Mouse (Mus musculus) CH12.LX (cell line): ENCODE measurements around the gene Nubpl. TPM values are rescaled to one million over a fixed set of nuclear protein-coding genes. Genes with fewer than 3 reads are reported as not detected.

Source experiments
- DNase-seq: peaks from one replicate; pipeline ENCODE4 v3.0.0-alpha.2; 2013; ENCODE audit errors: extremely low read depth
- H3K27ac ChIP-seq: 2 replicates; pipeline ENCODE4 v1.5.1; 2012; ENCODE audit warnings: low read depth, mild to moderate bottlenecking, control low read depth, moderate library complexity; ENCODE audit not compliant: insufficient read depth
- H3K27me3 ChIP-seq: replicated peaks from 2 replicates; pipeline ENCODE3; 2012; ENCODE audit warnings: inconsistent platforms
- H3K36me3 ChIP-seq, 2 experiments: replicated peaks in 1 of 2; 2 replicates each; pipeline versions ENCODE3 to v1.6.1; 2012; ENCODE audit warnings: inconsistent platforms in 1 of 2, low read length in 1 of 2, mild to moderate bottlenecking in 1 of 2, mixed read lengths in 1 of 2, moderate library complexity in 1 of 2; ENCODE audit not compliant: control insufficient read depth in 1 of 2, insufficient read depth in 1 of 2
- H3K4me1 ChIP-seq, 2 experiments: 2 replicates each; pipeline ENCODE4 v1.6.1; 2012; ENCODE audit warnings: inconsistent platforms in 1 of 2, moderate library complexity in 1 of 2; ENCODE audit not compliant: insufficient read depth in 2 of 2, control insufficient read depth in 1 of 2
- H3K4me2 ChIP-seq: 2 replicates; pipeline ENCODE4 v1.6.1; 2012; ENCODE audit warnings: low read depth, mild to moderate bottlenecking, control low read depth; ENCODE audit not compliant: poor library complexity, insufficient read depth, severe bottlenecking
- H3K4me3 ChIP-seq, 3 experiments: fragments of 150-350 bp in 1 of 3; sonication (generic) in 1 of 3; replicated peaks in 1 of 3; 2 replicates each; pipeline versions ENCODE3 to v1.5.1; 2011 to 2012; ENCODE audit warnings: low read depth in 2 of 3, low read length in 2 of 3, mild to moderate bottlenecking in 2 of 3, moderate library complexity in 2 of 3, control low read depth in 1 of 3, improper control_type of control experiment in 1 of 3, inconsistent platforms in 1 of 3, mixed read lengths in 1 of 3; ENCODE audit not compliant: poor library complexity in 1 of 3
- H3K79me2 ChIP-seq: replicated peaks from 2 replicates; pipeline ENCODE4 v1.6.1; 2012; ENCODE audit warnings: mild to moderate bottlenecking, moderate library complexity; ENCODE audit not compliant: control insufficient read depth, poor library complexity, insufficient read depth, severe bottlenecking; ENCODE audit errors: extremely low read depth
- H3K9ac ChIP-seq: 2 replicates; pipeline ENCODE4 v1.6.1; 2012; ENCODE audit warnings: low read depth, mild to moderate bottlenecking, control low read depth, moderate library complexity; ENCODE audit not compliant: insufficient read depth
- H3K9me3 ChIP-seq: replicated peaks from 2 replicates; pipeline ENCODE3; 2012; ENCODE audit warnings: low read length, inconsistent platforms, mixed read lengths
- BHLHE40 ChIP-seq: IDR thresholded peaks from 2 replicates; pipeline ENCODE4 v1.6.1; 2011; ENCODE audit warnings: mild to moderate bottlenecking, low read depth, low read length, improper control_type of control experiment
- CTCF ChIP-seq, 2 experiments: IDR thresholded peaks in 1 of 2; conservative IDR thresholded peaks in 1 of 2; 2 replicates each; pipeline ENCODE4 v1.5.1; 2011 to 2012; ENCODE audit warnings: low read depth in 2 of 2, low read length in 2 of 2, improper control_type of control experiment in 1 of 2, inconsistent platforms in 1 of 2, mild to moderate bottlenecking in 1 of 2, moderate library complexity in 1 of 2
- E2F4 ChIP-seq: IDR thresholded peaks from 2 replicates; pipeline ENCODE4 v1.6.1; 2011; ENCODE audit warnings: low read depth, low read length, improper control_type of control experiment; ENCODE audit not compliant: insufficient replicate concordance
- ETS1 ChIP-seq: conservative IDR thresholded peaks from 2 replicates; pipeline ENCODE4 v1.6.1; 2012; ENCODE audit warnings: low read depth, mild to moderate bottlenecking, inconsistent platforms, low read length, improper control_type of control experiment, moderate library complexity
- HCFC1 ChIP-seq: IDR thresholded peaks from 2 replicates; pipeline ENCODE4 v1.6.1; 2012; ENCODE audit warnings: low read depth, mild to moderate bottlenecking, inconsistent platforms, low read length, improper control_type of control experiment
- IRF4 ChIP-seq: IDR thresholded peaks from 2 replicates; pipeline ENCODE4 v1.6.1; 2014; ENCODE audit warnings: low read depth, mild to moderate bottlenecking, inconsistent platforms, low read length, improper control_type of control experiment
- JUN ChIP-seq: IDR thresholded peaks from 2 replicates; pipeline ENCODE4 v1.6.1; 2011; ENCODE audit warnings: low read depth, mild to moderate bottlenecking, low read length, improper control_type of control experiment, moderate library complexity; ENCODE audit not compliant: insufficient read depth
- JUND ChIP-seq: conservative IDR thresholded peaks from 2 replicates; pipeline ENCODE4 v1.6.1; 2011; ENCODE audit warnings: low read depth, low read length, improper control_type of control experiment
- MXI1 ChIP-seq: IDR thresholded peaks from 2 replicates; pipeline ENCODE4 v1.6.1; 2011; ENCODE audit warnings: mild to moderate bottlenecking, low read depth, low read length, improper control_type of control experiment
- NRF1 ChIP-seq: IDR thresholded peaks from 2 replicates; pipeline ENCODE4 v1.6.1; 2014; ENCODE audit warnings: low read depth, mild to moderate bottlenecking, inconsistent platforms, low read length, improper control_type of control experiment, moderate library complexity
- PAX5 ChIP-seq: IDR thresholded peaks from 2 replicates; pipeline ENCODE4 v1.6.1; 2012; ENCODE audit warnings: low read length, inconsistent platforms, mixed read lengths
- POLR2A ChIP-seq: IDR thresholded peaks from 2 replicates; pipeline ENCODE4 v1.6.1; 2011; ENCODE audit warnings: low read depth, mild to moderate bottlenecking, improper control_type of control experiment, low read length
- RAD21 ChIP-seq: IDR thresholded peaks from 2 replicates; pipeline ENCODE4 v1.6.1; 2011; ENCODE audit warnings: low read depth, mild to moderate bottlenecking, low read length, improper control_type of control experiment, moderate library complexity
- RCOR1 ChIP-seq: conservative IDR thresholded peaks from 2 replicates; pipeline ENCODE4 v1.6.1; 2012; ENCODE audit warnings: low read depth, mild to moderate bottlenecking, inconsistent platforms, low read length, improper control_type of control experiment
- SIN3A ChIP-seq: IDR thresholded peaks from 2 replicates; pipeline ENCODE4 v1.6.1; 2012; ENCODE audit warnings: low read length, improper control_type of control experiment, inconsistent platforms
- SMC3 ChIP-seq: IDR thresholded peaks from 2 replicates; pipeline ENCODE4 v1.6.1; 2011; ENCODE audit warnings: low read depth, low read length, improper control_type of control experiment
- TCF12 ChIP-seq: IDR thresholded peaks from 2 replicates; pipeline ENCODE4 v1.6.1; 2014; ENCODE audit warnings: low read depth, mild to moderate bottlenecking, inconsistent platforms, low read length, improper control_type of control experiment
- USF1 ChIP-seq: IDR thresholded peaks from 2 replicates; pipeline ENCODE4 v1.6.1; 2014; ENCODE audit warnings: low read depth, mild to moderate bottlenecking, inconsistent platforms, low read length, improper control_type of control experiment
- USF2 ChIP-seq: conservative IDR thresholded peaks from 2 replicates; pipeline ENCODE4 v1.6.1; 2011; ENCODE audit warnings: low read depth, low read length, improper control_type of control experiment
- ZMIZ1 ChIP-seq: IDR thresholded peaks from 2 replicates; pipeline ENCODE4 v1.6.1; 2012; ENCODE audit warnings: low read depth, mild to moderate bottlenecking, inconsistent platforms, low read length, improper control_type of control experiment
- ZNF384 ChIP-seq: IDR thresholded peaks from 2 replicates; pipeline ENCODE4 v1.6.1; 2012; ENCODE audit warnings: low read depth, low read length, improper control_type of control experiment, inconsistent platforms
- dilution Hi-C: fragments of 300-500 bp; cut with MboI; formaldehyde crosslinking; loops from 2 replicates; pipeline ENCODE4 v1.14.3; 2020; ENCODE audit warnings: low sequenced_read_pairs; ENCODE audit not compliant: extremely low pct_unique_long_range_greater_than_20kb, extremely low pct_ligation_motif_present
- in situ Hi-C: fragments of 300-500 bp; cut with MboI; formaldehyde crosslinking; loops from 3 replicates; pipeline ENCODE4 v1.14.3; 2019; ENCODE audit warnings: low sequenced_read_pairs, low pct_ligation_motif_present, low pct_unique_long_range_greater_than_20kb, mixed read lengths
- polyA plus RNA-seq: library from polyadenylated mRNA; unstranded; fragments of >175 nt; gene quantifications from 2 replicates; pipeline ENCODE4 v1.2.1, GENCODE M21; 2012; ENCODE audit warnings: low read depth; ENCODE audit not compliant: insufficient read length
- total RNA-seq, 2 experiments: library from RNA; depleted of rRNA; stranded (reverse); fragments of 300-350 nt in 1 of 2; fragments of >200 nt in 1 of 2; gene quantifications; 2 replicates each; pipeline ENCODE4 v1.2.3; 2012 to 2014

Nubpl gene
- total and polyA plus RNA-seq, 3 experiments: 9.5 to 11.8 (median 11.1) TPM

- H3K36me3 ChIP-seq: peaks cover 0 to 3% of the 10 kb centered on the region in 2 experiments
- no peak for TF ChIP-seq TCF12
- no peak for TF ChIP-seq IRF4
- TF ChIP-seq PAX5: no peak
- TF ChIP-seq USF2: no peak
- TF ChIP-seq JUN: no peak
- no peak for TF ChIP-seq USF1
- TF ChIP-seq HCFC1: no peak
- TF ChIP-seq POLR2A: no peak
- TF ChIP-seq ZNF384: no peak
- peak; percentile 17 for TF ChIP-seq RAD21
- no peak for TF ChIP-seq MXI1
- TF ChIP-seq SMC3: peak; percentile 14; the same call in 1 of the 2 replicates
- TF ChIP-seq ZMIZ1: no peak
- no peak for TF ChIP-seq ETS1
- TF ChIP-seq JUND: no peak
- no peak for TF ChIP-seq NRF1
- peak in 1 of 2 experiments; percentile 23; a peak in 1 of 4 replicates for TF ChIP-seq CTCF (conservative IDR thresholded peaks at IDR 0.05 in 1 of 2, IDR thresholded peaks at IDR 0.05 in 1 of 2; ENCODE audit: low read depth in 2 of 2, low read length in 2 of 2)
- no peak for TF ChIP-seq SIN3A
- dilution Hi-C loops (no loop called here), in situ Hi-C loops (no loop called here)
- H3K4me1 ChIP-seq: no peaks in the 10 kb centered on the region
- no peak overlapping the region for H3K4me3 ChIP-seq
- DNase-seq: no peak
- no peak overlapping the region for H3K9ac ChIP-seq
- no peak overlapping the region for H3K27ac ChIP-seq
- no peak overlapping the region for H3K4me2 ChIP-seq
- H3K79me2 ChIP-seq: no peaks in the 10 kb centered on the region
- no peaks in the 10 kb centered on the region for H3K9me3 ChIP-seq
- no peaks in the 10 kb centered on the region for H3K27me3 ChIP-seq
These were observed 183.7 kb downstream of the Nubpl start for GRCm38 (mm10) chr12:52281232-52281631.

GRCm38 (mm10) chr12:52284471-52284870, 186.9 kb downstream of the Nubpl start:
- in situ Hi-C loops: no loop called here
- dilution Hi-C loops: no loop called here
- Histone ChIP-seq H3K4me3 (no peak overlapping the region), H3K9ac (no peak overlapping the region), H3K79me2 (no peaks in the 10 kb centered on the region), H3K27ac (no peak overlapping the region), H3K36me3 (peaks cover 0 to 8% of the 10 kb centered on the region in 2 experiments), H3K27me3 (no peaks in the 10 kb centered on the region), H3K4me1 (no peaks in the 10 kb centered on the region), H3K9me3 (no peaks in the 10 kb centered on the region), H3K4me2 (no peak overlapping the region)
- TF ChIP-seq ZNF384 (no peak), SMC3 (no peak), CTCF (conservative IDR thresholded peaks at IDR 0.05 in 1 of 2, IDR thresholded peaks at IDR 0.05 in 1 of 2; ENCODE audit: low read depth in 2 of 2, low read length in 2 of 2) (no peak), E2F4 (no peak), USF2 (no peak), BHLHE40 (no peak), NRF1 (no peak), RCOR1 (no peak), MXI1 (no peak), SIN3A (no peak)
- DNase-seq: no peak
